Mouse (Mus musculus) heart, embryonic 12.5 days (tissue): ENCODE measurements around the gene Tecta. TPM values are rescaled to one million over a fixed set of nuclear protein-coding genes. Genes with fewer than 3 reads are reported as not detected.

Source experiments
- ATAC-seq: fragments of 200-750 bp; cut with Nextera tagmentation; 2 replicates; pipeline ENCODE4 v1.8.0; 2017; ENCODE audit warnings: moderate TSS enrichment, moderate library complexity; ENCODE audit not compliant: insufficient number of reproducible peaks, low FRiP score
- H3K27ac ChIP-seq: fragments of 300-500 bp; sonication (generic); 2 replicates; pipeline ENCODE4 v1.5.1; 2016; ENCODE audit warnings: mild to moderate bottlenecking, moderate library complexity; ENCODE audit not compliant: poor library complexity, severe bottlenecking
- H3K27me3 ChIP-seq: fragments of 300-500 bp; sonication (generic); replicated peaks from 2 replicates; pipeline ENCODE4 v1.6.1; 2016; ENCODE audit warnings: mild to moderate bottlenecking, moderate library complexity
- H3K36me3 ChIP-seq: fragments of 300-500 bp; sonication (generic); 2 replicates; pipeline ENCODE4 v1.6.1; 2016; ENCODE audit warnings: mild to moderate bottlenecking, moderate library complexity
- H3K4me1 ChIP-seq: fragments of 300-500 bp; sonication (generic); replicated peaks from 2 replicates; pipeline ENCODE4 v1.6.1; 2016; ENCODE audit warnings: mild to moderate bottlenecking
- H3K4me2 ChIP-seq: fragments of 300-500 bp; sonication (generic); 2 replicates; pipeline ENCODE4 v1.6.1; 2016; ENCODE audit warnings: mild to moderate bottlenecking, moderate library complexity
- H3K4me3 ChIP-seq: fragments of 300-500 bp; sonication (generic); 2 replicates; pipeline ENCODE4 v1.5.1; 2016; ENCODE audit warnings: mild to moderate bottlenecking
- H3K9ac ChIP-seq: fragments of 300-500 bp; sonication (generic); 2 replicates; pipeline ENCODE4 v1.6.1; 2016; ENCODE audit warnings: mild to moderate bottlenecking, moderate library complexity
- H3K9me3 ChIP-seq: fragments of 300-500 bp; sonication (generic); replicated peaks from 2 replicates; pipeline ENCODE4 v1.6.1; 2016; ENCODE audit warnings: mild to moderate bottlenecking, moderate library complexity
- WGBS: fragments of 180-500 bp; shearing (Covaris S2); methylation state at CpG from one replicate; pipeline ENCODE4 v1.1.7; 2016; 5-methylcytosine and 5-hydroxymethylcytosine counted together
- polyA plus RNA-seq: library from polyadenylated mRNA; unstranded; fragments of >200 nt; fragmentation: Nextera tagmentation; extraction: Ambion mirVana; gene quantifications from 2 replicates; pipeline ENCODE4 v1.2.1, GENCODE M21; 2016

Gene Tecta
- polyA plus RNA-seq, 1 experiment from 2014 or later = 0.19 TPM

DNA sequence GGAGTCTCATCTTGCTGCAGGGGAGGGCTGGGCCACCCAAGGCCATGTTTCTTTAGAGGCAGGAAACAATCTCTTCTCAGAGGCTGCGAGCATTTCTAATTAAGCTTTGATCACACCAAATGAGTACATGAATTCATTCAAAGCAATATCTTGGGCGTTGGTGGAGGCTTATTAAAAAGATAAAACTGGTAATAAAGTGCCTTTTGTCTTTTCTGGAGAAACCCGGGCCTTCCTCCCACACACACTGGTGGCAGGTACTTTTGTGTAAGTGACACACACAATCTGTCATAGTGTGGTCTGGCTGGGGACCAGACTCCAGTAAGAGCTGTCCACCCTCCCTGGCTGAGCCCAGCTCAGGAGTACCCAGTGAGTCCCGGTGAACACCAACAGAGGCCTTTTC lies 60.6 kb downstream of the Tecta start:
- H3K27ac ChIP-seq = no peak overlapping the region
- ATAC-seq = no peak
- H3K4me1 ChIP-seq = peaks cover 5% of the 10 kb centered on the region; the same call in 1 of the 2 replicates
- no peaks in the 10 kb centered on the region for H3K9me3 ChIP-seq
- no peak overlapping the region for H3K4me2 ChIP-seq
- WGBS = 60% methylated on average over 4 of the region's 4 CpGs
- H3K27me3 ChIP-seq = peaks cover 4% of the 10 kb centered on the region; the same call in 1 of the 2 replicates
- no peak overlapping the region for H3K4me3 ChIP-seq
- no peak overlapping the region for H3K9ac ChIP-seq
- no peaks in the 10 kb centered on the region for H3K36me3 ChIP-seq

DNA sequence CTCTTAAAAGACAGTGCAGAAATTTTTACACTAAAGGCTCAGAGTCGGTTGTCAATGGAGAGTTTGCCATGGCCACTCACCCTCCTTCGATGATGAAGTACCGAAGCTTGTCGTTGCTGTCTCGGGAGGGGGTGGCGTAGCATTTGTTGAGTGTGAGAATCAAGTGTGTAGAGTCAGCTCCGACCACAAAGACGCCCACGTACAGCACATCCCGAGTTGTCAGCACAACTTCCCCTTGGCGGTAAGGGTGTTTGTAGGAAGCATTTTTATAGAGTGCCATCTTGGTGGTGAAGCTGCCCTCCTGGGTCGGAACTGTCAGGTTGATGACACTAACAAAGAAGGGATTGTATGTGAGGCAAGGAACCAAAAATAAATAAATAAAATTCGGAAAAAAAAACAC lies 62.7 kb downstream of the Tecta start:
- WGBS = 72% methylated on average over 13 of the region's 13 CpGs
- Histone ChIP-seq H3K4me2 (no peak overlapping the region), H3K4me3 (no peak overlapping the region), H3K27ac (no peak overlapping the region), H3K9me3 (no peaks in the 10 kb centered on the region), H3K36me3 (no peaks in the 10 kb centered on the region), H3K4me1 (peaks cover 5% of the 10 kb centered on the region; the same call in 1 of the 2 replicates), H3K9ac (no peak overlapping the region), H3K27me3 (peaks cover 11% of the 10 kb centered on the region; the same call in 1 of the 2 replicates)
- ATAC-seq = no peak

DNA sequence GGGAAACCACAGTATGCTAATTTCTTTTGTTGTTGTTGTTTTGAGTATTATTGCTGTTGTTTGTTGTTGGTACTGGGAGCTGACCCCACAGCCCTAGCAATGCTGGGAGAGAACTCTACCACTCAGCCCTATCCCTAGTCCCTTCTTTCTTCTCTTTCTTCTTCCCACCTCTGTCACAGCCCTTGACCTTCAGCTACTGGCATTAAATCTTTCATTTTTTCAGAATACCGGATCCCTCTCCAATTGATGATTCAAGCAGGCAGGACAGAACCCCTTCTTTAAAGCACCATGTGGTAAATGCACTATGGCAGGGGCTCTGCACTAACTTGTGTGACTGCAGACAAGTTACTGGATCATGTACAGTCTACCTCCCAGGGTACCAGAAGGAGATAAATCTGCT lies 63.2 kb downstream of the Tecta start:
- no peak overlapping the region for H3K4me3 ChIP-seq
- WGBS = 81% methylated on average over 1 of the region's 1 CpGs
- H3K27ac ChIP-seq = no peak overlapping the region
- H3K9ac ChIP-seq = no peak overlapping the region
- H3K4me2 ChIP-seq = no peak overlapping the region
- no peaks in the 10 kb centered on the region for H3K36me3 ChIP-seq
- peaks cover 5% of the 10 kb centered on the region; the same call in 1 of the 2 replicates for H3K4me1 ChIP-seq
- peaks cover 15% of the 10 kb centered on the region; the same call in 1 of the 2 replicates for H3K27me3 ChIP-seq
- H3K9me3 ChIP-seq = no peaks in the 10 kb centered on the region
- no peak for ATAC-seq

DNA sequence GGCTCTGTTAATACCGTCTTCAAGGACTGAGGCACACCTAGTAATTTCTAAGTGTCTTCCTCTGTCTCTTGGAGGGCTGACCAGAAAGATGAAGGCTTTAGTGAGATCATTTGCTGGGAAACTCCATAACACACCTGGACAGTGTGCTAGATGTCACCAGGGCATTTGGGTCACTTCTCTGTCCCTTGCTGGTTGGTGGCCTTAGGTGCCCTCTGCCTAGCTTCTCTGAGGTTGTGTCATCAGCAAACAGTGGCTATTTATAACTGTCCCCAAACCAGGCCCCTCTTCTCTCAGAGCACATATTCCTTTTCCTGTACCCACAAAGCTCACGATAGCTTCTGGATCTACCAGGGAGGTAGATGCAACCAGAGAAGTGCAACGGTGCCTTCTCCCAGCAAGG lies 64.8 kb downstream of the Tecta start:
- 62% methylated on average over 3 of the region's 3 CpGs for WGBS
- H3K27ac ChIP-seq = no peak overlapping the region
- no peaks in the 10 kb centered on the region for H3K36me3 ChIP-seq
- H3K4me2 ChIP-seq = no peak overlapping the region
- no peak for ATAC-seq
- no peaks in the 10 kb centered on the region for H3K9me3 ChIP-seq
- H3K9ac ChIP-seq = no peak overlapping the region
- H3K4me1 ChIP-seq = peaks cover 5% of the 10 kb centered on the region; the same call in 1 of the 2 replicates
- H3K27me3 ChIP-seq = peaks cover 27% of the 10 kb centered on the region
- no peak overlapping the region for H3K4me3 ChIP-seq

DNA sequence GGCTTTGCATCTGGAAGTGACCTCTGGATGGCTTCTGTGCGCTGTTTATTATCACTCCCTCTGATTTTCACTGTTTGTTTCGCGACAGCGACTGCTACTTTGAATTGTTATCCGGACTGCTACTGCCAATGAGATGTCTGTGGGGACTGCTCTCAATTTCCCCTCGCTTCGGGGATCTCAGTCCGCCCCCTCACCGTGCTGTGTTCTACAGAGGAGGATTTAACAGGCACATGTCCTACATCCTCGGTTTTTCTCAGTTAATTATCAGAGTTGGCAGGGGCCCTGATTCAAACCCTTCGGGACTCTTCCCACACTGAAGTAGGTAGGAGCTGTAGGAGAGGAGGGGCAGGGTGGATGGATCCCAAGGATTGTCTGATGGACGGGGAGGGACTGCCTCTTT lies 67.0 kb downstream of the Tecta start:
- H3K4me2 ChIP-seq = no peak overlapping the region
- no peaks in the 10 kb centered on the region for H3K36me3 ChIP-seq
- H3K4me1 ChIP-seq = peaks cover 5% of the 10 kb centered on the region; the same call in 1 of the 2 replicates
- H3K27ac ChIP-seq = no peak overlapping the region
- WGBS = 41% methylated on average over 12 of the region's 12 CpGs
- ATAC-seq = no peak
- no peaks in the 10 kb centered on the region for H3K9me3 ChIP-seq
- no peak overlapping the region for H3K4me3 ChIP-seq
- no peak overlapping the region for H3K9ac ChIP-seq
- H3K27me3 ChIP-seq = peaks cover 38% of the 10 kb centered on the region

DNA sequence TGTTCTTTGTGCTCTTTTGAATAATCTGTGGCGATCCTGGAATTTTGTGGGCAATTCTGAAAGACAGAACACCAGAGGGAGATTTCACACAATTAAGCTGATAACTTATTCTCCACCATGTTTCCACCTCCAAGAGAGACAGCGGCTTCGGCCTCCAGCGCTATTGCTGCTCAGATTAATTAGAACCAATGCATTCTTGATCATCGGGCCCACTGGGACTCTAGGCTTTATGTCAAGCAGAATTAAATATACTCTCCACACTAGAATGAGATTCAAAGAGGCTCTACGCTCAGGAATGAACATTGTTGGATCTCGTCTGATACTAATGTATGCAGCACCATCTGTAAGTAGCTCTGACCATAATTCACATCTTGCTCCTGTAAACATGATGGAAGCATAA lies 68.4 kb downstream of the Tecta start:
- peaks cover 38% of the 10 kb centered on the region for H3K27me3 ChIP-seq
- no peaks in the 10 kb centered on the region for H3K9me3 ChIP-seq
- no peak overlapping the region for H3K4me3 ChIP-seq
- no peak overlapping the region for H3K4me2 ChIP-seq
- ATAC-seq = no peak
- 90% methylated on average over 7 of the region's 7 CpGs for WGBS
- H3K9ac ChIP-seq = no peak overlapping the region
- H3K4me1 ChIP-seq = peaks cover 5% of the 10 kb centered on the region; the same call in 1 of the 2 replicates
- H3K36me3 ChIP-seq = no peaks in the 10 kb centered on the region
- H3K27ac ChIP-seq = no peak overlapping the region

DNA sequence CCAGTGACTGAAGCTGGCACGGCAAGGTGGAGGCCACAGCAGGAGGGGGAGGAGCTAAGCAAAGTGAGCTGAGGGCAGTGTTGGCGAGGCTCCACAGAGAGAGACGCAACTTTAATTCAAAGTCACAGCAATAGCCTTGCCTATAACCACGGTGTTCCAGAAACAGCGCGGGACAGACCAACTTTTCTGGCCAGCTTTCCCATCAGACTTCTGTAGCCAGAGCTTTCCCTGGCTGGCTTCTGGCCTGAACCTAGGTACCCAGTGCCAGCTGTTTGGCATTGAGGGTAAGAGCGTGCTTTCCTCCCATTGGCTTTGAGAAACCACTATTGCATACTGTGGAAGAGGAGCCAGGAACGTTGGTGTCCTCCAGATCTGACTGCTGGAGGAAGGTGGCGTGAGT lies 70.0 kb downstream of the Tecta start:
- H3K4me3 ChIP-seq = no peak overlapping the region
- no peak for ATAC-seq

DNA sequence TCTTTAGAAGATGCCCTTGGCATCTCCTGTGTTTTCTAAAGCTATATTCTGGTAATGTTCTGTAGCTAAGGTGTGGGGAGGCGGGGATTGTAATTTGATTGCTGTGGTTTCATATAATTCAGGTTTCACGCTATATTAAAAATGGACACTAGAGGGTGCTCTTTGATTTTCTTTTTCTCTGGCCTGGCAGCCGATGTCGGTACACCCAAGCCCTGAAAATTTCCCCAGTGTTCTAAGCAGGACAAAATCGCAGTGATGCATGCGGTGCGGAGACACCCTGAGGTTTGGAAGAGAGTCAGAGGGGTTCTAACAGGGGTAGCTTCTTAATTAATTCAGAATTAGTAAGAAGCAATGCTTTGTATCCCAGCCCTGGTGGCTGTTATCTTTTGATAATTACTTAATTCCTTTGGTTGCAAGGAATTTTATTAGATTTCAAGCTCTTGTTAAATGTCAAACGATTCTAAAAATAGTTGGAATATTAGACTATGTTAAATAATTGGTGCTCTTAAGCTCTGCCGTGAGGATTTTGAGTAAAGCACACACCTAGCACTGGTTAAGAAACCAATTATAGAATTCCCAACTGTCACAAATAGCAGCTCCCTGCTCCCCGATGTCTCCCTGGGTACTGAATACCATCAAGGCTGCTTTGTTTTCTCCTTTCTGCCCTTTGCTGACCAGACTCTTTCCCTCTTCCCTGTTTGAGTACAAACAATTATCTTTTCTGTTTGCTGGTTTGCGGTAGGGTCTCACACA lies 72.9 kb downstream of the Tecta start:
- Histone ChIP-seq H3K9ac (no peak overlapping the region), H3K27me3 (peaks cover 44% of the 10 kb centered on the region), H3K4me1 (no peaks in the 10 kb centered on the region), H3K9me3 (no peaks in the 10 kb centered on the region), H3K4me2 (no peak overlapping the region), H3K4me3 (no peak overlapping the region), H3K27ac (no peak overlapping the region), H3K36me3 (no peaks in the 10 kb centered on the region)
- no peak for ATAC-seq
- WGBS = 26% methylated on average over 11 of the region's 11 CpGs

More for the DNA sequence above, 70.0 kb downstream of the Tecta start:
- no peak overlapping the region for H3K27ac ChIP-seq
- no peak overlapping the region for H3K4me2 ChIP-seq
- H3K36me3 ChIP-seq = no peaks in the 10 kb centered on the region
- 74% methylated on average over 9 of the region's 9 CpGs for WGBS
- no peaks in the 10 kb centered on the region for H3K4me1 ChIP-seq
- peaks cover 43% of the 10 kb centered on the region for H3K27me3 ChIP-seq
- H3K9ac ChIP-seq = no peak overlapping the region
- H3K9me3 ChIP-seq = no peaks in the 10 kb centered on the region

DNA sequence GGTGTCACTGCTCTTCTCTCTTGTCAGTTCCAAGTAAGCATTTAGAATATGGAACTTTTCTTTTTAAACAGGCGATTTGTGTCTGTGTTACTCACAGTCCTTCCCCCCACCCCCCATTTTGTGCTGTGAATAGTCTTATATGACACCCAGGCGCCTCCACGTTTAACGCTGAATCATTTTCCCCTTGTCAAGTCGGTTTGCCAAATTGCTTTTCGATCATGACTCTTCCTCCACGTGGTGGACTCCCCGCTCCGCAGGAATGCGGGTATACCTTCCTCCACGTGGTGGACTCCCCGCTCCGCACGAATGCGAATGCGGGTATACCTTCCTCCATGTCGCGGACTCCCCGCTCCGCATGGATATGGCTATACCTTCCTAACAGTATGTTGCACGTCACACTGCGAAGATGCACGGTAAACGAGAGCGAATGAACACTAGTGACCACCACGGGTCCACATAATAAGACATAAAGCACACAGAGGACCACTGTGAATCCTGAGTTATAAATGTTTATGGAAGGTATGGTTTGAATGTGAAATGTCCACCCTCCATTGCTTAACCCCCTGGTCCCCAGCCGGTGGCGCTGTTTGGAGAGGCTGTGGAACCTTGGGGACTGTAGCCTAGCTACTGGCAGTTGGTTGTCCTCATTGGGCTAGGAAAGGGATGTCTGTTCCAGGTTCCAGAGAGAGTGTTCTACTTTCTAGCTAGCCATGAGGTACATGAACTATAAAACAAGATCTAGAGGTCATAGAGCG lies 74.9 kb downstream of the Tecta start:
- Histone ChIP-seq H3K4me3 (no peak overlapping the region), H3K9me3 (no peaks in the 10 kb centered on the region), H3K4me2 (0 out of 2 replicates have a peak overlapping the region, but pooled peaks have one; percentile 16), H3K27me3 (peaks cover 28% of the 10 kb centered on the region), H3K9ac (no peak overlapping the region), H3K27ac (no peak overlapping the region), H3K36me3 (no peaks in the 10 kb centered on the region), H3K4me1 (no peaks in the 10 kb centered on the region)
- ATAC-seq = no peak
- 48% methylated on average over 29 of the region's 29 CpGs for WGBS

DNA sequence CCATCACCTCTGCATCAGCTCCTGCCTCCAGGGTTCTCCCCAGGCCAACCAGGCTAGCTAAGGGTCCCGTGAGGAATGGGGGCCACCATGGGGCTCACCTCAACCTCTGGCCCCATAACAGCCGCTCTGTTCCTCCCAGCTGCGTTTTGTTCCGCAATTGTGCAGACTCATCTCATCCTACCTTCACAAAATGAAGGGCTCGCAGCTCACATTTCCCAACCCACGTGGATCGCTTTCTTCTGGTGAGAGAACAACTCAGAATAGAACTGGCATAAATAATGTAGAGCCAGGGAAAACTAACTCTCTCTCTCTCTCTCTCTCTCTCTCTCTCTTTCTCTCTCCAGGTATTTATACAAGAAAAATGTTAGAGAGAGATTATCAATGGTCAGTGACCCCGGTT lies 76.5 kb downstream of the Tecta start:
- H3K27me3 ChIP-seq = peaks cover 23% of the 10 kb centered on the region
- no peak overlapping the region for H3K4me2 ChIP-seq
- H3K9me3 ChIP-seq = no peaks in the 10 kb centered on the region
- no peak overlapping the region for H3K4me3 ChIP-seq
- no peak overlapping the region for H3K27ac ChIP-seq
- H3K9ac ChIP-seq = no peak overlapping the region
- WGBS = 85% methylated on average over 8 of the region's 8 CpGs
- ATAC-seq = no peak
- H3K4me1 ChIP-seq = no peaks in the 10 kb centered on the region
- no peaks in the 10 kb centered on the region for H3K36me3 ChIP-seq

DNA sequence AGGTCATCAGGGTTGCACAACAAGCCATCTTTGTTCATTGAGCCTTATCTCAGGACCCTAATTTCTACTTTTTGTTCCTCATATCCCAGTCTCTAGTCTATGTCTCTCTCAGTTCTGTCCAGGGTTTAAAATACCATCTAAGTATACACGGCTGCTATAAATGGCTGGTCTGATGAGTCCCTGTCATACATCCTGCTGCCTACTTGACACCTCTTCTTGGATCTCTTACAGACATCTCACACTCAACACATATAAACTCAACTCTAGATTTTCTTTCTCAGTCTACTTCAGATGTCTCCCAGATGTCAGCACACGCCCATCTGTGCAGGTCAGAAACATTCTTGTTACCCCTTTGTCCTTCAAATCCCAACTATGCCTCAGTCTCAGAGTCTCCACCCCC lies 78.3 kb downstream of the Tecta start:
- Histone ChIP-seq H3K4me2 (no peak overlapping the region), H3K4me3 (no peak overlapping the region), H3K9ac (no peak overlapping the region), H3K4me1 (no peaks in the 10 kb centered on the region), H3K9me3 (no peaks in the 10 kb centered on the region), H3K27ac (no peak overlapping the region), H3K27me3 (peaks cover 20% of the 10 kb centered on the region), H3K36me3 (no peaks in the 10 kb centered on the region)
- 63% methylated on average over 2 of the region's 2 CpGs for WGBS
- ATAC-seq = no peak
